Mouse (Mus musculus) neural tube, embryonic 13.5 days (tissue): ENCODE measurements around the gene Gm5849. TPM values are rescaled to one million over a fixed set of nuclear protein-coding genes. Genes with fewer than 3 reads are reported as not detected.
"Not testable (repeated sequence)": the region's sequence is repeated elsewhere in the genome, so short reads cannot be mapped to it uniquely, and the experiment has no call there.

Experiments
- ATAC-seq: fragments of 200-750 bp; cut with Nextera tagmentation; 2 replicates; pipeline ENCODE4 v1.8.0; 2017; ENCODE audit warnings: low read depth, mild to moderate bottlenecking, moderate TSS enrichment, moderate library complexity
- H3K27ac ChIP-seq: fragments of 300-500 bp; sonication (generic); replicated peaks from 2 replicates; pipeline ENCODE4 v1.5.1; 2015; ENCODE audit warnings: moderate library complexity, mild to moderate bottlenecking, inconsistent platforms
- H3K27me3 ChIP-seq: fragments of 300-500 bp; sonication (generic); 2 replicates; pipeline ENCODE4 v1.6.1; 2015; ENCODE audit warnings: mild to moderate bottlenecking, inconsistent platforms
- H3K36me3 ChIP-seq: fragments of 300-500 bp; sonication (generic); 2 replicates; pipeline ENCODE4 v1.6.1; 2015; ENCODE audit warnings: mild to moderate bottlenecking, inconsistent platforms
- H3K4me1 ChIP-seq: fragments of 300-500 bp; sonication (generic); replicated peaks from 2 replicates; pipeline ENCODE4 v1.6.1; 2015; ENCODE audit warnings: inconsistent platforms
- H3K4me2 ChIP-seq: fragments of 300-500 bp; sonication (generic); 2 replicates; pipeline ENCODE4 v1.6.1; 2015; ENCODE audit warnings: inconsistent platforms, mild to moderate bottlenecking, moderate library complexity
- H3K4me3 ChIP-seq: fragments of 300-500 bp; sonication (generic); 2 replicates; pipeline ENCODE4 v1.5.1; 2015; ENCODE audit warnings: mild to moderate bottlenecking, inconsistent platforms
- H3K9ac ChIP-seq: fragments of 300-500 bp; sonication (generic); 2 replicates; pipeline ENCODE4 v1.6.1; 2015; ENCODE audit warnings: moderate library complexity, mild to moderate bottlenecking, inconsistent platforms
- H3K9me3 ChIP-seq: fragments of 300-500 bp; sonication (generic); 2 replicates; pipeline ENCODE4 v1.6.1; 2016; ENCODE audit warnings: inconsistent platforms
- WGBS: fragments of 180-500 bp; shearing (Covaris S2); methylation state at CpG from one replicate; pipeline ENCODE4 v1.1.7; 2015; 5-methylcytosine and 5-hydroxymethylcytosine counted together
- polyA plus RNA-seq: library from polyadenylated mRNA; unstranded; fragments of >200 nt; fragmentation: Nextera tagmentation; extraction: Ambion mirVana; gene quantifications from 2 replicates; pipeline ENCODE4 v1.2.1, GENCODE M21; 2015

Gm5849 gene
- not detected in 2 replicates for polyA plus RNA-seq

DNA sequence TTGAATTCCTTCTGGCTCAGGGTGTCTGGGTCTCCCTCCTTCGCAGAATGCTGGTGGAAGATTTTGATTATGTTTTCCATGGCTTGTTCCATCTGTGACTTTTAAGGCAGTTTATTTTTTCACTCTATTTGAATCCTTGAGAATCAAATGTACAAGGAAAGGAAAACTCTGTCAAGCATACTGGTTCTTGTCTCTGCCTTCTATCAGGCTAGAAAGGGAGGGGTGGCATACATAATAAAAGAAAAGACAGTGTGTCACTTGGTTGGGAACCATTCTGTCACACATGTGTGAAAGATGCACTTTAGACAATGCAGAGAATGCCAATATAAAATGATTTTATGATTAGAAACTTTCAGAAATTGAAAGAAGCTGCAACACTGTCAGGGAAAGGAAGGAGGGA, at the start of gene Gm5849:
Gene Gm5849 (minus strand): TSS at position 101 of the 400 bp plus-strand sequence.
- H3K4me3 ChIP-seq, H3K9me3 ChIP-seq, H3K4me2 ChIP-seq, H3K4me1 ChIP-seq, H3K36me3 ChIP-seq, H3K27ac ChIP-seq, H3K9ac ChIP-seq, ATAC-seq, H3K27me3 ChIP-seq: not testable (repeated sequence)
- WGBS, result 90% methylated on average over 1 of the region's 1 CpGs

- no peaks in the 10 kb centered on the region for H3K36me3 ChIP-seq
- ATAC-seq, result no peak
- WGBS, result 98% methylated on average over 1 of the region's 1 CpGs
- no peak overlapping the region for H3K9ac ChIP-seq
- H3K27ac ChIP-seq, result no peak overlapping the region
- H3K4me3 ChIP-seq, result no peak overlapping the region
- no peaks in the 10 kb centered on the region for H3K27me3 ChIP-seq
- H3K4me1 ChIP-seq, result no peaks in the 10 kb centered on the region
- H3K9me3 ChIP-seq, result no peaks in the 10 kb centered on the region
- H3K4me2 ChIP-seq, result no peak overlapping the region
Measured at GRCm38 (mm10) chr3:90749658-90750057, 28.0 kb downstream of the Gm5849 start.

GRCm38 (mm10) chr3:90726606-90727005, 51.1 kb downstream of the Gm5849 start, which contains the start of gene Pglyrp4:
TSS of gene Pglyrp4 (plus strand) at chr3:90726906.
- H3K9ac ChIP-seq, result no peak within 1 kb of the TSS
- no peaks in the 10 kb centered on the region for H3K36me3 ChIP-seq
- no peak for ATAC-seq
- no peaks in the 10 kb centered on the region for H3K9me3 ChIP-seq
- WGBS, result 83% methylated on average over 3 of the region's 3 CpGs
- no peak within 1 kb of the TSS for H3K4me3 ChIP-seq
- H3K27ac ChIP-seq, result no peak within 1 kb of the TSS
- H3K4me1 ChIP-seq, result no peaks in the 10 kb centered on the region
- no peaks in the 10 kb centered on the region for H3K27me3 ChIP-seq
- no peak within 1 kb of the TSS for H3K4me2 ChIP-seq

Other genes with a start within 250 kb of the Gm5849 start
- gene S100a16, start 240.6 kb downstream of the Gm5849 start, polyA plus RNA-seq, result 31.5 and 37.5 TPM in 2 replicates
- gene S100a3, start 217.3 kb downstream of the Gm5849 start, polyA plus RNA-seq, result 1.4 and 1.9 TPM in 2 replicates
- gene S100a2, start 187.6 kb downstream of the Gm5849 start, polyA plus RNA-seq, result not detected in 2 replicates
- not detected in 2 replicates for gene Gm42674, start 176.0 kb downstream of the Gm5849 start, polyA plus RNA-seq
- not detected in 2 replicates for gene S100a4, start 174.1 kb downstream of the Gm5849 start, polyA plus RNA-seq
- not detected in 2 replicates for gene S100a5, start 169.4 kb downstream of the Gm5849 start, polyA plus RNA-seq
- 28.2 and 28.4 TPM in 2 replicates for gene S100a6, start 165.0 kb downstream of the Gm5849 start, polyA plus RNA-seq
- gene S100a7a, start 123.9 kb downstream of the Gm5849 start, polyA plus RNA-seq, result not detected in 2 replicates
- gene S100a8, start 108.9 kb downstream of the Gm5849 start, polyA plus RNA-seq, result 13.5 and 16.1 TPM in 2 replicates
- 8.0 and 12.1 TPM in 2 replicates for gene S100a9, start 82.2 kb downstream of the Gm5849 start, polyA plus RNA-seq
- gene Pglyrp4, start 51.0 kb downstream of the Gm5849 start, polyA plus RNA-seq, result not detected in 2 replicates